Mouse (Mus musculus): ENCODE results near the gene Kiss1r. TPM values are rescaled to one million over a fixed set of nuclear protein-coding genes. Genes with fewer than 3 reads are reported as not detected.
A peak's percentile ranks its signal among the peaks of the same experiment; 100 is the strongest.
"Not testable (repeated sequence)": the region's sequence is repeated elsewhere in the genome, so short reads cannot be mapped to it uniquely, and the experiment has no call there.

Gene Kiss1r
- polyA plus RNA-seq, 1 experiment from 2014 or later: 3.1 TPM

GRCm38 (mm10) chr10:79950661-79951060 is 33.9 kb downstream of the Kiss1r start:
- 84% methylated on average over 17 of the region's 18 CpGs for WGBS
- H3K9me3 ChIP-seq: no peaks in the 10 kb centered on the region
- no peak for ATAC-seq (ENCODE audit: low FRiP score, low read depth)
- H3K27me3 ChIP-seq: no peaks in the 10 kb centered on the region
- H3K4me2 ChIP-seq: no peak overlapping the region
- H3K9ac ChIP-seq: no peak overlapping the region
- H3K27ac ChIP-seq (replicated peaks): no peak overlapping the region
- peaks cover 20% of the 10 kb centered on the region for H3K36me3 ChIP-seq
- peaks cover 12% of the 10 kb centered on the region for H3K4me1 ChIP-seq (replicated peaks)
- no peak overlapping the region for H3K4me3 ChIP-seq

GRCm38 (mm10) chr10:79953946-79954345 is 37.2 kb downstream of the Kiss1r start:
- Histone ChIP-seq H3K9me3 (no peaks in the 10 kb centered on the region), H3K4me1 (replicated peaks) (no peaks in the 10 kb centered on the region), H3K4me2 (no peak overlapping the region), H3K4me3 (no peak overlapping the region), H3K27me3 (0 out of 2 replicates have a peak, but pooled peaks cover 2% of the 10 kb centered on the region), H3K36me3 (peaks cover 17% of the 10 kb centered on the region), H3K9ac (no peak overlapping the region), H3K27ac (replicated peaks) (no peak overlapping the region)
- WGBS: 87% methylated on average over 6 of the region's 6 CpGs
- no peak for ATAC-seq (ENCODE audit: low FRiP score, low read depth)

- no peak overlapping the region for H3K4me3 ChIP-seq
- no peak overlapping the region for H3K9ac ChIP-seq
- ATAC-seq (ENCODE audit: low FRiP score, low read depth): no peak
- no peak overlapping the region for H3K4me2 ChIP-seq
- 0 out of 2 replicates have a peak, but pooled peaks cover 2% of the 10 kb centered on the region for H3K27me3 ChIP-seq
- WGBS: 84% methylated on average over 9 of the region's 9 CpGs
- H3K4me1 ChIP-seq (replicated peaks): peaks cover 3% of the 10 kb centered on the region
- H3K9me3 ChIP-seq: no peaks in the 10 kb centered on the region
- peaks cover 8% of the 10 kb centered on the region for H3K36me3 ChIP-seq
- H3K27ac ChIP-seq (replicated peaks): no peak overlapping the region
Observed at GRCm38 (mm10) chr10:79955691-79956090, 38.9 kb downstream of the Kiss1r start.

GRCm38 (mm10) chr10:79956643-79957154 is 39.9 kb downstream of the Kiss1r start:
- Histone ChIP-seq H3K4me2 (no peak overlapping the region), H3K9ac (no peak overlapping the region), H3K36me3 (no peaks in the 10 kb centered on the region), H3K4me3 (no peak overlapping the region), H3K27me3 (0 out of 2 replicates have a peak, but pooled peaks cover 2% of the 10 kb centered on the region), H3K4me1 (replicated peaks) (peaks cover 12% of the 10 kb centered on the region), H3K9me3 (no peaks in the 10 kb centered on the region), H3K27ac (replicated peaks) (no peak overlapping the region)
- no peak for ATAC-seq (ENCODE audit: low FRiP score, low read depth)
- 20% methylated on average over 4 of the region's 4 CpGs for WGBS

GRCm38 (mm10) chr10:79958140-79958816 is 41.5 kb downstream of the Kiss1r start:
- peaks cover 12% of the 10 kb centered on the region for H3K4me1 ChIP-seq (replicated peaks)
- no peak overlapping the region for H3K27ac ChIP-seq (replicated peaks)
- no peak overlapping the region for H3K4me2 ChIP-seq
- 10% methylated on average over 21 of the region's 21 CpGs for WGBS
- 0 out of 2 replicates have a peak, but pooled peaks cover 2% of the 10 kb centered on the region for H3K27me3 ChIP-seq
- H3K9me3 ChIP-seq: no peaks in the 10 kb centered on the region
- H3K36me3 ChIP-seq: peaks cover 9% of the 10 kb centered on the region
- H3K4me3 ChIP-seq: no peak overlapping the region
- no peak for ATAC-seq (ENCODE audit: low FRiP score, low read depth)
- no peak overlapping the region for H3K9ac ChIP-seq

DNA sequence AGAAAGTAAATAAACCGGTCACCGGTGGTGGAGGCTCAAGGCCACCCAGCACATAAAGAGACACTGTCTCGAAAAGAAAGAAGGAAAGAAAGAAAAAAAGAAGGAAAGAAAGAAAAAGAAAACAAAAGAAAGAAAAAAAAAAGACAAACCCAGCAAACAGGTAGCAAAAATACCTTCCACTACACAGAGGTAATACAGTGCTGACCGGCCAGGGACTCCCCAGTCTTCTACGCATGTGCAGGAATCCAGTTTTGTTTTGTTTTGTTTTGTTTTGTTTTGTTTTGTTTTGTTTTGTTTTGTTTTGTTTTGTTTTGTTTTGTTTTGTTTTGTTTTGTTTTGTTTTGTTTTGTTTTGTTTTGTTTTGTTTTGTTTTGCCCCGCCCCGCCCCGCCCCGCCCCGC is 42.6 kb downstream of the Kiss1r start:
- peaks cover 12% of the 10 kb centered on the region for H3K4me1 ChIP-seq (replicated peaks)
- not testable (repeated sequence) for H3K9me3 ChIP-seq; H3K9ac ChIP-seq; ATAC-seq (ENCODE audit: low FRiP score, low read depth); H3K27ac ChIP-seq (replicated peaks); H3K27me3 ChIP-seq
- H3K4me2 ChIP-seq: peak overlapping the region; percentile 84
- peak overlapping the region; percentile 91; the same call in 1 of the 2 replicates for H3K4me3 ChIP-seq
- H3K36me3 ChIP-seq: peaks cover 12% of the 10 kb centered on the region
- WGBS: 35% methylated on average over 10 of the region's 10 CpGs

DNA sequence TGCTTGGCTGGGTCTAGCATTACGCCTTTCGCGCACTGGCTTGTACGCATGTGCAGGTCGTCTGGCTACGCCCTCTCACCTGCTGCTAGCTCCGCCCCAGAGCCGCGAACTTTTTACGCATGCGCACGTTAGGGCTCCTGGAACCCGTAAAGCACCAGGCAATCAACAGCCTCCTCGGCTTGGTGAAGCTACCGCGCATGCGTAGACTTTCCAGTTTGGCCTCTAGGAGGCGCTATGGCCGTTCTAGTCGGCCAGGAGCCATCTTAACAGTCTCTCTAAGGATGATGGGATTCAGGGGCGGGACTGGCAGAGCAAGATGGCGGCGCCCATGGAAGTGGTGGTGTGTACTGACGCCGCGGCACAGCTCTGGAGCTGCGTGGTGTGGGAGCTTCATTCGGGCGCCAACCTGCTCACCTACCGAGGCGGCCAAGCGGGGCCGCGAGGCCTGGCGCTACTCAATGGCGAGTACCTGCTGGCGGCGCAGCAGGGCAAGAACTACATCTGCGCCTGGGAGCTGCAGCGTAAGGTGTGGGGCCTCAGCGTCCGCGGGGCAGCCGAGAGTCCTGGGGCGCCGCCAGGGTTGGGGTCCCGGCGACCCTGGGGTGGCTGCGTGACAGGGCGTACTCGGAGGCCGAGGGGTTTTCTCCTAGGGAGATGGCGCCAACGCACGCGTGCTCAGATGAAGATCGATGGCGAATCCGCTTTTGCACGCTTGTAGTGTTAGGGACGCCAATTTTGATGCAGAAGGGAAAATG is 43.3 kb downstream of the Kiss1r start, which contains the start of gene Wdr18:
TSS of gene Wdr18 (plus strand) at position 306 of the 755 bp plus-strand sequence.
- H3K36me3 ChIP-seq: peaks cover 16% of the 10 kb centered on the region
- H3K4me3 ChIP-seq: peak within 1 kb of the TSS; percentile 91
- 0 out of 2 replicates have a peak, but pooled peaks cover 2% of the 10 kb centered on the region for H3K27me3 ChIP-seq
- H3K4me2 ChIP-seq: peak within 1 kb of the TSS; percentile 84
- under 1% methylated on average over 61 of the region's 61 CpGs for WGBS
- peak; percentile 96 for ATAC-seq (ENCODE audit: low FRiP score, low read depth)
- H3K27ac ChIP-seq (replicated peaks): peak within 1 kb of the TSS; percentile 75
- H3K9me3 ChIP-seq: no peaks in the 10 kb centered on the region
- peak within 1 kb of the TSS; percentile 83 for H3K9ac ChIP-seq
- H3K4me1 ChIP-seq (replicated peaks): peaks cover 12% of the 10 kb centered on the region

DNA sequence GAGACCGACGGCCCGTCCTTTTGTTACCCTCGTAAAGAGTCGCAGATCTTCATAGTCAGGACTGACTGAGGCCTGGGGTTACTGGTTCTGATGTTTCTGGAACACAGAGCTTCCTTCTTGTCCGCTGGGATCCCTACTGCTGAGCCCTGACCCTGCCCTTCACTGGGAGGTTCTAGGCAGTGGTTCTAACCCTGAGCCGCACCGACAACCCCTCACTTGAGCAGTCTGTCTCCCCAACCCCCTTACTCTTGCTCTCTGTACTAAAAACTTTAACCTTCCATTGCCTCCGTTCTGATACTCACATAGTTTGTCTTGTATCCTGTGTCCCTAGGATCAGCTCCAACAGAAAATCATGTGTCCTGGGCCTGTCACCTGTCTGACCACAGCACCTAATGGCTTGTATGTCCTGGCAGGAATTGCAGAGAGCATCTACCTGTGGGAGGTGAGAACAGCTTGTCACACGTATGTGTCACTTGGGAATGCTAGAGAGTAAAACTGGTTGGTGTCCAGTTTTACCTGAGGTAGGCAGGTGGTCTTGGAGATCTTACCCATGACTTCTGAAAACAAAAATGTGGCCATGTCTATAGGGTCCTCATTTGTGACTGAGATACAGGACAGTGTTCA is 44.0 kb downstream of the Kiss1r start:
- Histone ChIP-seq H3K4me2 (peak overlapping the region; percentile 84), H3K36me3 (peaks cover 24% of the 10 kb centered on the region), H3K27ac (replicated peaks) (peak overlapping the region; percentile 75; the same call in 1 of the 2 replicates), H3K9me3 (no peaks in the 10 kb centered on the region), H3K4me3 (peak overlapping the region; percentile 91), H3K27me3 (0 out of 2 replicates have a peak, but pooled peaks cover 2% of the 10 kb centered on the region), H3K9ac (peak overlapping the region; percentile 83), H3K4me1 (replicated peaks) (peaks cover 12% of the 10 kb centered on the region)
- ATAC-seq (ENCODE audit: low FRiP score, low read depth): no peak
- WGBS: 15% methylated on average over 10 of the region's 10 CpGs

DNA sequence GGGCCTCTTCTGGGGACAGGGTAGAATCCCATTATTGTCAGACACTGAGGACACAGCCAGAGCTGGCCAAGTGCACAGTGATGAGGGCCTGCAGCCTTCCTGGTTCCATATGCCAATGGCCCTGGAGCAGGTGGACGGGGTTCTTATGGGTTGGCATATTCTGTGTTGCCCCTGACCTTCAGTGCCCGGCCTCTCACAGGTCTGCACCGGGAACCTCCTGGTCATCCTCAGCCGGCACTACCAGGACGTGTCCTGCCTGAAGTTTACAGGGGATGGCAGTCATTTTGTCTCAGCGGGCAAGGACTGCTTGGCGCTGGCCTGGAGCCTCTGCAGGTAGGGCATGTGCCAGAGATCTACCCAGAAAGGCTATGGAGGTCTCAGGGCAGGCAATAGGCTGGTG is 48.0 kb downstream of the Kiss1r start:
- no peak overlapping the region for H3K27ac ChIP-seq (replicated peaks)
- peaks cover 12% of the 10 kb centered on the region for H3K4me1 ChIP-seq (replicated peaks)
- peaks cover 50% of the 10 kb centered on the region for H3K36me3 ChIP-seq
- no peaks in the 10 kb centered on the region for H3K9me3 ChIP-seq
- no peak overlapping the region for H3K4me3 ChIP-seq
- no peak overlapping the region for H3K4me2 ChIP-seq
- no peak for ATAC-seq (ENCODE audit: low FRiP score, low read depth)
- peaks cover 11% of the 10 kb centered on the region for H3K27me3 ChIP-seq
- WGBS: 93% methylated on average over 7 of the region's 7 CpGs
- no peak overlapping the region for H3K9ac ChIP-seq

- no peak for ATAC-seq (ENCODE audit: low FRiP score, low read depth)
- Histone ChIP-seq H3K9me3 (no peaks in the 10 kb centered on the region), H3K27ac (replicated peaks) (no peak overlapping the region), H3K4me1 (replicated peaks) (peaks cover 12% of the 10 kb centered on the region), H3K4me3 (no peak overlapping the region), H3K27me3 (peaks cover 12% of the 10 kb centered on the region), H3K9ac (no peak overlapping the region), H3K4me2 (no peak overlapping the region), H3K36me3 (peaks cover 50% of the 10 kb centered on the region)
- WGBS: 95% methylated on average over 5 of the region's 5 CpGs
Observed at GRCm38 (mm10) chr10:79965325-79965724, 48.6 kb downstream of the Kiss1r start.

- Histone ChIP-seq H3K27me3 (peaks cover 18% of the 10 kb centered on the region), H3K36me3 (peaks cover 50% of the 10 kb centered on the region), H3K4me3 (no peak overlapping the region), H3K4me1 (replicated peaks) (peaks cover 8% of the 10 kb centered on the region), H3K9ac (no peak overlapping the region), H3K27ac (replicated peaks) (no peak overlapping the region), H3K9me3 (no peaks in the 10 kb centered on the region), H3K4me2 (no peak overlapping the region)
- ATAC-seq (ENCODE audit: low FRiP score, low read depth): no peak
- WGBS: 94% methylated on average over 5 of the region's 5 CpGs
Observed at GRCm38 (mm10) chr10:79966886-79967400, 50.2 kb downstream of the Kiss1r start.
